Mouse (Mus musculus) cerebellum, adult 11-12 months (tissue): ENCODE data around the gene Mcpt1.
"Not testable (repeated sequence)": the region's sequence is repeated elsewhere in the genome, so short reads cannot be mapped to it uniquely, and the experiment has no call there.

Source experiments
- DNase-seq: peaks from one replicate; pipeline ENCODE4 v3.0.0; 2022

Mcpt1 gene

DNA sequence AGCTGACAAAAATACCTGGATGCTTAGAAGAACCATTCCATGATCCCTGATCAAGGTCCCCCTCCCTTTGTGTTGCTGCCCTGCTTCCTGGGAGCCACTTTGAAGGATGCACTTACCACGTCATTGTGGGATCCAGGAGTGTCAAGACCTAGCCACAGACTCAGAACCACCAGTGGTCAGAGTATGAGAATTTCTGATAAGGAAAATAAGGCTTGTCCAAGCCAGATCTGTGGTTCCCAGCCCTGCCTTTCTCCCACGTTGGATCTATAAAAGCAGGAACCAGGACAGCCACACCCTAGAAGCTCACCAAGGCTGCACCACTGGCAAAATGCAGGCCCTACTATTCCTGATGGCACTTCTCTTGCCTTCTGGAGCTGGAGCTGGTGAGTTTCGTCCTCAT lies at the start of gene Mcpt1:
Gene Mcpt1, plus strand, starts transcription at position 301 of the 400 bp plus-strand sequence.
- not testable (repeated sequence) for DNase-seq

DNA sequence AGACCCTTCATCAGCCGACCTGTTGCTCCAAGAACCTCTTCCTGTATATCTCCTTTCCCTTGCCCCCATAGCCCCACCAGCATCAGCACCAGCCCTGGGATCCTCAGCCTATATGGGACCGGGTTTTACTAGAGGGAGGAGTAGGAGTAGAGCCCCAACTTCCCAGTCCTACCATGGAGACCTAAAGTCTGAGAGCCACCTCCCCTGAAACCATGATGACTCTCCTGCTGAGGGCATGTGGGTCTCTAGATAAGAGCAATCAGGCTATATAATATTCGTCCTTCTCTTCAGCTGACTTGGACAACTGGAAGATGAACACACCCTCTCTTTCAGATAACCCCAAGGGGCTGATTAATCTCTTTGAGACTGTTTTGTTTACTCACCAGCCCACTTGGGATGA lies 30.3 kb upstream of the Mcpt1 start:
- DNase-seq = not testable (repeated sequence)

DNA sequence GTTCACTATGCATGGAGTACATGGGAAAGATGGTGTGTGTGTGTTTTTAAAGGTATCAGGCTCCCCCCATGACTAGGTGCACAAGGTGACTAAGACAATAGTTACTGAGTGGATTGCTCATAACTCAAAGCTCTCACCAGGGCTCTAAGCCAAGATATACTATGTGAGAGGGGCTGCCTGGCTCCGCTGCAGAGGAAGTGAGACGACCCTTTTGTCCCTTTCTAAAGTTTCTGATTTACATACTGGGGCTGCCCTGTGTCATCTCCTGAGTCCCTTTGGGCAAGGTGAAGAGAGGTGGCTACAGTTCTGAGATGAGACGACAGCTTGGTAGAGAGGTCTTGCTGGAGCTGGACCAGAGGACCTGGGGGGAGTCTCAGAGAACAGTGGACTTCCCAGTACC lies 4.6 kb upstream of the Mcpt1 start:
- DNase-seq = no peak

DNA sequence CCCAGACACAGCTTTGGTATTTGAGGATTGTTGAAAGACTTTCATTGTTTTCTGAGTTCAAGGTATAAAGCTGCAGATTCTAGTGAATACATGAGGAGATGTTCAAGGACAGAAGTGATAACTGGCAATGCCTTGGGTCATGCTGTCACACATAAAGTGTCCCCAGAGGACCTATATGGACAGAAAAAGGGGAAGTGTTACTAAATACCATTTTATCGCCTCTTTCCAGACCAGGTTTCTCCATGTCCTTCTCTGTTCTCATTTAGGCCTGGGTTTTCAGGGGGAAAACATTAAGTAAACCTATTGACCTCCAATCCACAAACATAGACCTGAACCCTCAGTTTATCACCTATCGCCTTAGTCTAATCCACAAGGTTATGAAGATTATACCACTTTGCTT lies 3.8 kb upstream of the Mcpt1 start:
- DNase-seq = no peak

DNA sequence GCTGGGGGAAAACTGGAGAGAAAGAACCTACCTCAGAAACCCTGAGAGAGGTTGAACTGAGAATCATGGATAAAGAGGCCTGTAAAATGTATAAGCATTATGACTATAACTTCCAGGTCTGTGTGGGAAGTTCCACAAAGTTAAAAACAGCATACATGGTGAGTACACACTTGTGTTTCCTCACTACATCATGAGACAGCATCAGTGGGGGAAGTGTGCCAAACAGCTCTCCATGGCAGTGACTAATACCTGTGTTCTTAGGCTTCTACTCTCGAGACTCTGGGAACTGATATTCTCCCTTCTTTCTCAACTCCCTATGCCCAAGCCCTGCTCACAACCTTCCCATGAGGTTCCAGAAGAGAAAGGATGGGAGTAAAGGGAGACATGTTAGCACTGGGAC lies 1.7 kb downstream of the Mcpt1 start:
- no peak for DNase-seq

DNA sequence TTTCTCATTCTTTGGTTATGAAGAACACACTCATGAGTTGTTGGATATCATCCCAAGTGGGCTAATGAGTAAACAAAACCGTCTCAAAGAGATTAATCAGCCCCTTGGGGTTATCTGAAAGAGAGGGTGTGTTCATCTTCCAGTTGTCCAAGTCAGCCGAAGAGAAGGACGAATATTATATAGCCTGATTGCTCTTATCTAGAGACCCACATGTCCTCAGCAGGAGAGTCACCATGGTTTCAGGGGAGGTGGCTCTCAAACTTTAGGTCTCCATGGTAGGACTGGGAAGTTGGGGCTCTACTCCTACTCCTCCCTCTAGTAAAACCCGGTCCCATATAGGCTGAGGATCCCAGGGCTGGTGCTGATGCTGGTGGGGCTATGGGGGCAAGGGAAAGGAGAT lies 3.5 kb downstream of the Mcpt1 start:
- DNase-seq = not testable (repeated sequence)

DNA sequence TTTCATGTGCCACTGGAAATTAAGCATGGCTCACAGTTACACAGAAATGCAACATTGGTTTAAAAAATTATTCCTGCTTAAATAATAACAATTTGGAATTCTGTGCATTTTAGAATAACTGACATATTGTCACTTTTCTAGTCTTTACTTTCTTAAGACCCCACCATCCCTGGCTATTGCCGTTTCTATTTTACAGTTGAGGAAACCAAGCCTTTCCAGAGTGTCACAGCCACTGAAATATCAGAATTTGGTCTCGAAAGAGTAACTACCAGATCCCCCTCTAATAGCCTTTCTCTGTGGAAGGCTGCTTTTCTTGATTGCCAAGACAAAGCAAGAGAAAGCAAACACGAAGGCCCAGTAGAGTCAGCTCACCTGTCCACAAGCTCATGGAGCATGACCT lies 12.6 kb downstream of the Mcpt1 start, which contains the start of gene Mcpt9:
Gene Mcpt9, minus strand, starts transcription at position 101 of the 400 bp plus-strand sequence.
- not testable (repeated sequence) for DNase-seq

DNA sequence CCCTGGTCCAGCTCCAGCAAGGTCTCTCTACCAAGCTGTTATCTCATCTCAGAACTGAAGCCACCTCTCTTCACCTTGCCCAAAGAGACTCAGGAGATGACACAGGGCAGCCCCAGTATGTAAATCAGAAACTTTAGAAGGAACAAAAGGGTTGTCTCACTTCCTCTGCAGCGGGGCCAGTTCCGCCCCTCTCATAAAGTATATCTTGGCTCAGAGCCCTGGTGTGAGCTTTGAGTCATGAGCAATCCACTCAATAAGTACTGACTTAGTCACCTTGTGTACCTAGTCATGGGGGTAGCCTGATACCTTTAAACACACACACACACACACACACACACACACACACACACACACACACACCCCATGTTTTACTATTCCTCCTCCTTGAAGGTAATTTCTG lies 16.7 kb downstream of the Mcpt1 start:
- no peak for DNase-seq

DNA sequence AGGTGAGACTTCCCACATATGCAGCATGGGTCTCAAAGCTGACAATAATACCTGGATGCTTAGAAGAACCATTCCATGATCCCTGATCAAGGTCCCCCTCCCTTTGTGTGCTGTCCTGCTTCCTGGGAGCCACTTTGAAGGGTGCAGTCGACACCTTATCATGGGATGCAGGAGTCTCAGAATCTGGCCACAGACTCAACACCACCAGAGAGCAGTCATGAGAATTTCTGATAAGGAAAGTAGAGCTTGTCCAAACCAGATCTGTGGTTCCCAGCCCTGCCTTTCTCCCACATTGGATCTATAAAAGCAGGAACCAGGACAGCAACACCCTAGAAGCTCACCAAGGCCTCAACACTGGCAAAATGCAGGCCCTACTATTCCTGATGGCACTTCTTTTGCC lies 24.0 kb downstream of the Mcpt1 start, which contains the start of gene Mcpt2:
Gene Mcpt2, plus strand, starts transcription at position 250 of the 400 bp plus-strand sequence.
- not testable (repeated sequence) for DNase-seq

DNA sequence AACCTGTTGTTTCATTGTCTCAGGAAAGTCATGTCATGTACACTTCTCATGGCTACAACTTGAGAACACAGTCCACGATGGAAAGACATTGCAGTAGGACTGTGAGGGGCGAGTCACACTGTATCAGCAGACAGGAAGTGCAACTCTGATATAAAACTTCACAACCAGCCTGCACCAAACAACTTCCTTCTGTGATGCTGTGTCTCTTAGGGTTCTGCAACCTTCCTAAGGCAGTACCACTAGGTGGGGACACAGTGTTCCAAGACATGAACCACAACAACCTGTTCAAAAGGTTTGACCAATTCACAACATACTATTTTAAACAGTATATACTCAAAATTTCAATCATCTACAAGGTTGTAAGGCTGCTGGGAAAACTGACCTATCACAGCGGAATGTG lies 37.6 kb downstream of the Mcpt1 start:
- DNase-seq = no peak

DNA sequence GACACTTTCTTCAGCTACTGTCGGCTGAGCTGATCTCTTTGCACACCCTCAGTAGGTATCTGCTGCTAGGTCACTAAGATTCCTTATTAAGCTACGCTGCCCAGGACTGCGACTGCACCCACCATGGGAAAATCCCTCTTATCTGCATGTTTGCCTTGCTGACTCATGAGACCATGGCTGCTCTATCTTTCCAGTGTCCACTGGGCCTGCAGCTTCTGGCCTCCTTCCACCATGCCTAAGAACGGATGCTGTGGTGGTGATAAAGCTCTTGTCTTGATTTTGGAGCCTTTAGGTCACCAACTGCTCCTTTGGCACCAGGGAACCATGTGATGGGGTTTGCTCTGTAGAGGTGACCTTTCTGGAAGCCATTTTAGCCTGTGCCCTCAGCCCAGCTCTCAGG lies 40.0 kb downstream of the Mcpt1 start:
- no peak for DNase-seq

DNA sequence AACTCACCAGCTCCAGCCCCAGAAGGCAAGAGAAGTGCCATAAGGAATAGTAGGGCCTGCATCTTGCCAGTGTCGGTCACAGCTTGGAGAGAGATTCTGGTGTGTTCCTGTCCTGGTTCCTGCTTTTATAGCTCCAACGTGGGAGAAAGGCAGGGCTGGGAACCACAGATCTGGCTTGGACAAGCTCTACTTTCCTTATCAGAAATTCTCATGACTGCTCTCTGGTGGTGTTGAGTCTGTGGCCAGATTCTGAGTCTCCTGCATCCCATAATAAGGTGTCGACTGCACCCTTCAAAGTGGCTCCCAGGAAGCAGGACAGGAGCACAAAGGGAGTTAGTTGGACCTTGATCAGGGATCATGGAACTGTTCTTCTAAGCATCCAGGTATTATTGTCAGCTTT lies 44.4 kb downstream of the Mcpt1 start, which contains the start of gene Mcpt4:
Gene Mcpt4, minus strand, starts transcription at position 101 of the 400 bp plus-strand sequence.
- not testable (repeated sequence) for DNase-seq
